Mouse (Mus musculus): ENCODE results near the gene Stx11. TPM values are rescaled to one million over a fixed set of nuclear protein-coding genes. Genes with fewer than 3 reads are reported as not detected.
A peak's percentile ranks its signal among the peaks of the same experiment; 100 is the strongest.

The Stx11 gene
- polyA plus RNA-seq, 1 experiment from 2014 or later: 1.7 TPM

- ATAC-seq (ENCODE audit: low FRiP score, low read depth): no peak
- no peak overlapping the region for H3K4me2 ChIP-seq (replicated peaks)
- H3K4me1 ChIP-seq: no peaks in the 10 kb centered on the region
- H3K27me3 ChIP-seq: no peaks in the 10 kb centered on the region
- H3K9me3 ChIP-seq: no peaks in the 10 kb centered on the region
- WGBS: 79% methylated on average over 7 of the region's 7 CpGs
- no peak overlapping the region for H3K4me3 ChIP-seq
- no peak overlapping the region for H3K9ac ChIP-seq (replicated peaks)
- H3K27ac ChIP-seq (replicated peaks): no peak overlapping the region
- no peaks in the 10 kb centered on the region for H3K36me3 ChIP-seq
Observed at GRCm38 (mm10) chr10:12981071-12981470, 17.0 kb upstream of the Stx11 start.

- Histone ChIP-seq H3K9me3 (no peaks in the 10 kb centered on the region), H3K4me2 (replicated peaks) (no peak overlapping the region), H3K36me3 (no peaks in the 10 kb centered on the region), H3K4me3 (no peak overlapping the region), H3K4me1 (no peaks in the 10 kb centered on the region), H3K27ac (replicated peaks) (no peak overlapping the region), H3K27me3 (no peaks in the 10 kb centered on the region), H3K9ac (replicated peaks) (no peak overlapping the region)
- no peak for ATAC-seq (ENCODE audit: low FRiP score, low read depth)
- WGBS: 77% methylated on average over 9 of the region's 9 CpGs
Observed at GRCm38 (mm10) chr10:12977787-12978212, 13.7 kb upstream of the Stx11 start.

GRCm38 (mm10) chr10:12976552-12976951 is 12.5 kb upstream of the Stx11 start:
- 96% methylated on average over 7 of the region's 7 CpGs for WGBS
- Histone ChIP-seq H3K9ac (replicated peaks) (no peak overlapping the region), H3K9me3 (no peaks in the 10 kb centered on the region), H3K36me3 (no peaks in the 10 kb centered on the region), H3K4me1 (no peaks in the 10 kb centered on the region), H3K4me3 (no peak overlapping the region), H3K27ac (replicated peaks) (no peak overlapping the region), H3K27me3 (no peaks in the 10 kb centered on the region), H3K4me2 (replicated peaks) (no peak overlapping the region)
- no peak for ATAC-seq (ENCODE audit: low FRiP score, low read depth)

- no peak overlapping the region for H3K9ac ChIP-seq (replicated peaks)
- no peaks in the 10 kb centered on the region for H3K36me3 ChIP-seq
- no peak for ATAC-seq (ENCODE audit: low FRiP score, low read depth)
- no peaks in the 10 kb centered on the region for H3K9me3 ChIP-seq
- no peaks in the 10 kb centered on the region for H3K4me1 ChIP-seq
- H3K4me2 ChIP-seq (replicated peaks): no peak overlapping the region
- 87% methylated on average over 7 of the region's 7 CpGs for WGBS
- H3K27ac ChIP-seq (replicated peaks): no peak overlapping the region
- no peak overlapping the region for H3K4me3 ChIP-seq
- H3K27me3 ChIP-seq: no peaks in the 10 kb centered on the region
Observed at GRCm38 (mm10) chr10:12975957-12976356, 11.9 kb upstream of the Stx11 start.

- no peak overlapping the region for H3K4me2 ChIP-seq (replicated peaks)
- H3K4me1 ChIP-seq: no peaks in the 10 kb centered on the region
- no peak overlapping the region for H3K27ac ChIP-seq (replicated peaks)
- H3K9me3 ChIP-seq: no peaks in the 10 kb centered on the region
- H3K27me3 ChIP-seq: no peaks in the 10 kb centered on the region
- H3K36me3 ChIP-seq: no peaks in the 10 kb centered on the region
- H3K4me3 ChIP-seq: no peak overlapping the region
- no peak for ATAC-seq (ENCODE audit: low FRiP score, low read depth)
- H3K9ac ChIP-seq (replicated peaks): no peak overlapping the region
- 89% methylated on average over 3 of the region's 3 CpGs for WGBS
Observed at GRCm38 (mm10) chr10:12975461-12975860, 11.4 kb upstream of the Stx11 start.

- Histone ChIP-seq H3K27me3 (no peaks in the 10 kb centered on the region), H3K9ac (replicated peaks) (no peak overlapping the region), H3K4me1 (no peaks in the 10 kb centered on the region), H3K4me2 (replicated peaks) (no peak overlapping the region), H3K27ac (replicated peaks) (no peak overlapping the region), H3K36me3 (no peaks in the 10 kb centered on the region), H3K9me3 (no peaks in the 10 kb centered on the region), H3K4me3 (no peak overlapping the region)
- no peak for ATAC-seq (ENCODE audit: low FRiP score, low read depth)
- WGBS: 91% methylated on average over 6 of the region's 6 CpGs
Observed at GRCm38 (mm10) chr10:12974572-12974971, 10.5 kb upstream of the Stx11 start.

- WGBS: 86% methylated on average over 5 of the region's 5 CpGs
- ATAC-seq (ENCODE audit: low FRiP score, low read depth): no peak
- H3K9me3 ChIP-seq: no peaks in the 10 kb centered on the region
Observed at GRCm38 (mm10) chr10:12965669-12966180, 1.6 kb upstream of the Stx11 start.

GRCm38 (mm10) chr10:12963362-12964147 is 543 bp downstream of the Stx11 start:
- ATAC-seq (ENCODE audit: low FRiP score, low read depth): no peak
- no peaks in the 10 kb centered on the region for H3K9me3 ChIP-seq
- WGBS: 6% methylated on average over 29 of the region's 29 CpGs
- peak overlapping the region; percentile 56 for H3K9ac ChIP-seq (replicated peaks)
- H3K27me3 ChIP-seq: peaks cover 24% of the 10 kb centered on the region
- H3K27ac ChIP-seq (replicated peaks): no peak overlapping the region
- no peaks in the 10 kb centered on the region for H3K36me3 ChIP-seq
- H3K4me3 ChIP-seq: peak overlapping the region; percentile 73
- H3K4me2 ChIP-seq (replicated peaks): peak overlapping the region; percentile 90
- no peaks in the 10 kb centered on the region for H3K4me1 ChIP-seq

More at GRCm38 (mm10) chr10:12965669-12966180, 1.6 kb upstream of the Stx11 start:
- no peak overlapping the region for H3K4me2 ChIP-seq (replicated peaks)
- no peaks in the 10 kb centered on the region for H3K4me1 ChIP-seq
- H3K4me3 ChIP-seq: no peak overlapping the region
- no peaks in the 10 kb centered on the region for H3K36me3 ChIP-seq
- no peak overlapping the region for H3K27ac ChIP-seq (replicated peaks)
- H3K27me3 ChIP-seq: peaks cover 24% of the 10 kb centered on the region
- H3K9ac ChIP-seq (replicated peaks): no peak overlapping the region

GRCm38 (mm10) chr10:12962238-12962637 is 1.9 kb downstream of the Stx11 start:
- no peak overlapping the region for H3K27ac ChIP-seq (replicated peaks)

GRCm38 (mm10) chr10:12961546-12961945 is 2.6 kb downstream of the Stx11 start:
- Histone ChIP-seq H3K27me3 (peaks cover 24% of the 10 kb centered on the region), H3K9ac (replicated peaks) (no peak overlapping the region), H3K4me2 (replicated peaks) (no peak overlapping the region), H3K36me3 (no peaks in the 10 kb centered on the region), H3K27ac (replicated peaks) (no peak overlapping the region), H3K4me3 (no peak overlapping the region), H3K9me3 (no peaks in the 10 kb centered on the region), H3K4me1 (no peaks in the 10 kb centered on the region)
- 87% methylated on average over 8 of the region's 8 CpGs for WGBS
- no peak for ATAC-seq (ENCODE audit: low FRiP score, low read depth)

More at GRCm38 (mm10) chr10:12962238-12962637, 1.9 kb downstream of the Stx11 start:
- no peak for ATAC-seq (ENCODE audit: low FRiP score, low read depth)
- H3K4me1 ChIP-seq: no peaks in the 10 kb centered on the region
- no peak overlapping the region for H3K9ac ChIP-seq (replicated peaks)
- no peaks in the 10 kb centered on the region for H3K36me3 ChIP-seq
- no peak overlapping the region for H3K4me2 ChIP-seq (replicated peaks)
- peaks cover 24% of the 10 kb centered on the region for H3K27me3 ChIP-seq
- H3K4me3 ChIP-seq: no peak overlapping the region
- H3K9me3 ChIP-seq: no peaks in the 10 kb centered on the region

- Histone ChIP-seq H3K4me2 (replicated peaks) (no peak overlapping the region), H3K4me3 (no peak overlapping the region), H3K4me1 (no peaks in the 10 kb centered on the region), H3K9ac (replicated peaks) (no peak overlapping the region), H3K27me3 (peaks cover 10% of the 10 kb centered on the region), H3K36me3 (no peaks in the 10 kb centered on the region), H3K27ac (replicated peaks) (no peak overlapping the region), H3K9me3 (no peaks in the 10 kb centered on the region)
- 77% methylated on average over 4 of the region's 4 CpGs for WGBS
- ATAC-seq (ENCODE audit: low FRiP score, low read depth): no peak
Observed at GRCm38 (mm10) chr10:12957271-12957670, 6.8 kb downstream of the Stx11 start.

- no peaks in the 10 kb centered on the region for H3K4me1 ChIP-seq
- no peak overlapping the region for H3K4me2 ChIP-seq (replicated peaks)
- H3K27ac ChIP-seq (replicated peaks): no peak overlapping the region
- no peak for ATAC-seq (ENCODE audit: low FRiP score, low read depth)
- H3K36me3 ChIP-seq: no peaks in the 10 kb centered on the region
- 64% methylated on average over 1 of the region's 1 CpGs for WGBS
- no peak overlapping the region for H3K4me3 ChIP-seq
- H3K9ac ChIP-seq (replicated peaks): no peak overlapping the region
- H3K9me3 ChIP-seq: no peaks in the 10 kb centered on the region
- H3K27me3 ChIP-seq: 0 out of 2 replicates have a peak, but pooled peaks cover under 1% of the 10 kb centered on the region
Observed at GRCm38 (mm10) chr10:12955831-12956230, 8.3 kb downstream of the Stx11 start.
